Mouse (Mus musculus): ENCODE results near the gene Ccnc. TPM values are rescaled to one million over a fixed set of nuclear protein-coding genes. Genes with fewer than 3 reads are reported as not detected.

The Ccnc gene
- polyA plus RNA-seq, 1 experiment = 27.8 TPM

DNA sequence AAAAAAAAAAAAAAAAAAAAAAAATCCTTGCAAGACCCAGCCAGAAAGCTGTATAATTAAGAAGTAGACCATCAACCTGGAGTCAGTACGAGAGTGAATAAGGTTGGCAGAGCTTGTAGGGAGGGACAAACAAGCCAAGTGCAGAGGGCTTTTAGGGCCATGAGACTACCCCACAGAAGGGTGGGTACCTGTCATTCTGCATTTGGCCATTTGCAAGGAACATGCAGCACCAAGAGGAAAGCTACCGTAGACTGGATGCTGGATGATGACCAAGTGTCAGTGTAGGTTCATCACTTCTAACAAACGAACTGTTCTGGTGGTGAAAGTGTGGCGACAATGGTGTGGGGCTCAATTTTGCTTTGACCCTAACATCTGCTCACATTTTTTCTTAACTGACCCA lies 62.3 kb downstream of the Ccnc start:
- no peak overlapping the region for H3K27ac ChIP-seq (ENCODE audit: insufficient read depth, low read depth, low read length)

DNA sequence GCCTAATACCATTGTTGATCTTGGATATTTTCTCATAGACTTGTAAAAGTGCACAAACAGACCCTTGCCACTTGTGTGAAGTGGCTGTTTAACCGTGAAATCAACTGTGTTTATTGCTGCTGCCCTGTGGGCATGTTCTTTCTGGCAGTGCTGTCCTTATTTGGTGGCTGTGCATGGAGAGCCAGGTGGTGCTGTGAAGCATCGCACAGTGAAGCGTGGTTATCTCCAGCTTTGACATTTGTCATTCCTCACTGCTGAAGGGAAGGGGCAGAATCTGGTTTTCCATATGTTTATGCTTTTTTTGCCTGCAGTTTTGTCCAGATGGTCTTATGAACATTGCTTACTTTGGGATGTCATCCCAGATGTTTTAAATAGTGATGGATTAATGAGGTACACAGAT lies 66.1 kb downstream of the Ccnc start:
- Histone ChIP-seq H3K27ac (ENCODE audit: insufficient read depth, low read depth, low read length) (no peak overlapping the region), H3K4me1 (ENCODE audit: control insufficient read depth, insufficient read depth, low read length) (no peaks in the 10 kb centered on the region), H3K4me3 (ENCODE audit: insufficient read depth, low read length) (no peak overlapping the region)
- TF ChIP-seq POLR2A (IDR thresholded peaks at IDR 0.05; ENCODE audit: borderline replicate concordance, low read depth, low read length) = no peak
- TF ChIP-seq CTCF (IDR thresholded peaks at IDR 0.05; ENCODE audit: low read depth, low read length) = no peak

More for the DNA sequence above, 62.3 kb downstream of the Ccnc start:
- TF ChIP-seq CTCF (IDR thresholded peaks at IDR 0.05; ENCODE audit: low read depth, low read length) = no peak
- Histone ChIP-seq H3K4me3 (ENCODE audit: insufficient read depth, low read length) (no peak overlapping the region), H3K4me1 (ENCODE audit: control insufficient read depth, insufficient read depth, low read length) (no peaks in the 10 kb centered on the region)

DNA sequence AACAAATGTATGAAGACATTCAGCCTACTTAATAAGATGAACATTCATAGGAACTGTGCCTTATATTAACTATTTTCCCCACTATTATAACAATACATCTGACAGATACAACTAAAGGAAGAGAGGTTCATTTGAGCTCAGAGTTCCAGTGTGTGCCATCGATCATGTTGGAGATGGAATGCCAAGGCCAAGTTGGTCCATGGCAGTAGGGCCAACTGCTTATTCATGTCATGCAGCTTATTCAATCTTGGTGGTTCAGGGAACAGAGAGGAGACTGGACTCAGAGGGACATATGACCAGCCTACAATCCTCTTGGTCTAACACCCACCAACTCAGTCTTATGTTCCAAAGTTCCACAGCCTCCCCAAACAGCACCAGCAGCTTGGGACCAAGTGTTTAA lies 73.5 kb downstream of the Ccnc start:
- H3K4me1 ChIP-seq (ENCODE audit: control insufficient read depth, insufficient read depth, low read length) = no peaks in the 10 kb centered on the region
- H3K4me3 ChIP-seq (ENCODE audit: insufficient read depth, low read length) = no peak overlapping the region
- no peak overlapping the region for H3K27ac ChIP-seq (ENCODE audit: insufficient read depth, low read depth, low read length)
- TF ChIP-seq POLR2A (IDR thresholded peaks at IDR 0.05; ENCODE audit: borderline replicate concordance, low read depth, low read length) (no peak), CTCF (IDR thresholded peaks at IDR 0.05; ENCODE audit: low read depth, low read length) (no peak)

- no peak overlapping the region for H3K27ac ChIP-seq (ENCODE audit: insufficient read depth, low read depth, low read length)
- TF ChIP-seq POLR2A (IDR thresholded peaks at IDR 0.05; ENCODE audit: borderline replicate concordance, low read depth, low read length) (no peak), CTCF (IDR thresholded peaks at IDR 0.05; ENCODE audit: low read depth, low read length) (no peak)
- no peak overlapping the region for H3K4me3 ChIP-seq (ENCODE audit: insufficient read depth, low read length)
- no peaks in the 10 kb centered on the region for H3K4me1 ChIP-seq (ENCODE audit: control insufficient read depth, insufficient read depth, low read length)
Measured at GRCm38 (mm10) chr4:21801620-21802019, 74.1 kb downstream of the Ccnc start.

- Histone ChIP-seq H3K27ac (ENCODE audit: insufficient read depth, low read depth, low read length) (no peak overlapping the region), H3K4me1 (ENCODE audit: control insufficient read depth, insufficient read depth, low read length) (no peaks in the 10 kb centered on the region), H3K4me3 (ENCODE audit: insufficient read depth, low read length) (no peak overlapping the region)
- TF ChIP-seq POLR2A (IDR thresholded peaks at IDR 0.05; ENCODE audit: borderline replicate concordance, low read depth, low read length) = no peak
- TF ChIP-seq CTCF (IDR thresholded peaks at IDR 0.05; ENCODE audit: low read depth, low read length) = no peak
Measured at GRCm38 (mm10) chr4:21807204-21807603, 79.7 kb downstream of the Ccnc start.

Other genes with a start within 250 kb of the Ccnc start
- gene Prdm13, start 41.7 kb upstream of the Ccnc start, polyA plus RNA-seq (2012; ENCODE audit: insufficient read depth, insufficient read length, missing spikeins) = 0.32 TPM in 1 of 2 replicates, not detected in the other
- 23.0 and 23.7 TPM in 2 replicates for gene Usp45, start 39.5 kb downstream of the Ccnc start, polyA plus RNA-seq (2012; ENCODE audit: insufficient read depth, insufficient read length, missing spikeins)
- gene Tstd3, start 39.5 kb downstream of the Ccnc start, polyA plus RNA-seq (2012; ENCODE audit: insufficient read depth, insufficient read length, missing spikeins) = 19.6 and 22.4 TPM in 2 replicates
- 203 and 253 TPM in 2 replicates for gene Pnisr, start 119.9 kb downstream of the Ccnc start, polyA plus RNA-seq (2012; ENCODE audit: insufficient read depth, insufficient read length, missing spikeins)
- 5.4 and 6.0 TPM in 2 replicates for gene Coq3, start 152.0 kb downstream of the Ccnc start, polyA plus RNA-seq (2012; ENCODE audit: insufficient read depth, insufficient read length, missing spikeins)
- not detected in 2 replicates for gene Faxc, start 203.6 kb downstream of the Ccnc start, polyA plus RNA-seq (2012; ENCODE audit: insufficient read depth, insufficient read length, missing spikeins)

All from bone marrow macrophage, adult 2 months (primary cell).